Mouse (Mus musculus): ENCODE measurements around the gene Mrpl49. TPM values are rescaled to one million over a fixed set of nuclear protein-coding genes. Genes with fewer than 3 reads are reported as not detected.

Gene Mrpl49
- polyA plus RNA-seq, 1 experiment from 2014 or later = 58.5 TPM

GRCm38 (mm10) chr19:6030520-6031280 is 26.9 kb downstream of the Mrpl49 start:
- Histone ChIP-seq H3K9ac (ENCODE audit: low read depth, low read length) (no peak overlapping the region), H3K4me1 (ENCODE audit: control insufficient read depth, insufficient read depth, low read length) (no peaks in the 10 kb centered on the region), H3K27ac (ENCODE audit: low read length) (no peak overlapping the region), H3K9me3 (replicated peaks; ENCODE audit: control insufficient read depth, low read length, poor library complexity, severe bottlenecking) (no peaks in the 10 kb centered on the region), H3K4me3 (ENCODE audit: low read depth, low read length) (no peak overlapping the region), H3K4me2 (ENCODE audit: low read length) (no peak overlapping the region), H3K36me3 (ENCODE audit: control insufficient read depth, insufficient read depth, low read length) (no peaks in the 10 kb centered on the region), H3K27me3 (ENCODE audit: control insufficient read depth, insufficient read depth, low read depth, low read length) (no peaks in the 10 kb centered on the region)
- WGBS = 79% methylated on average over 14 of the region's 14 CpGs
- no peak for ATAC-seq

GRCm38 (mm10) chr19:6029426-6029825 is 28.2 kb downstream of the Mrpl49 start:
- H3K36me3 ChIP-seq (ENCODE audit: control insufficient read depth, insufficient read depth, low read length) = no peaks in the 10 kb centered on the region
- H3K9me3 ChIP-seq (replicated peaks; ENCODE audit: control insufficient read depth, low read length, poor library complexity, severe bottlenecking) = no peaks in the 10 kb centered on the region
- ATAC-seq = no peak
- no peak overlapping the region for H3K4me2 ChIP-seq (ENCODE audit: low read length)
- no peaks in the 10 kb centered on the region for H3K4me1 ChIP-seq (ENCODE audit: control insufficient read depth, insufficient read depth, low read length)
- H3K27ac ChIP-seq (ENCODE audit: low read length) = no peak overlapping the region
- no peak overlapping the region for H3K4me3 ChIP-seq (ENCODE audit: low read depth, low read length)
- 83% methylated on average over 9 of the region's 9 CpGs for WGBS
- H3K27me3 ChIP-seq (ENCODE audit: control insufficient read depth, insufficient read depth, low read depth, low read length) = no peaks in the 10 kb centered on the region
- no peak overlapping the region for H3K9ac ChIP-seq (ENCODE audit: low read depth, low read length)

- no peaks in the 10 kb centered on the region for H3K9me3 ChIP-seq (replicated peaks; ENCODE audit: control insufficient read depth, low read length, poor library complexity, severe bottlenecking)
- no peak for ATAC-seq
- no peaks in the 10 kb centered on the region for H3K4me1 ChIP-seq (ENCODE audit: control insufficient read depth, insufficient read depth, low read length)
- H3K9ac ChIP-seq (ENCODE audit: low read depth, low read length) = no peak overlapping the region
- no peak overlapping the region for H3K27ac ChIP-seq (ENCODE audit: low read length)
- no peak overlapping the region for H3K4me2 ChIP-seq (ENCODE audit: low read length)
- H3K4me3 ChIP-seq (ENCODE audit: low read depth, low read length) = no peak overlapping the region
- 89% methylated on average over 6 of the region's 6 CpGs for WGBS
- H3K36me3 ChIP-seq (ENCODE audit: control insufficient read depth, insufficient read depth, low read length) = no peaks in the 10 kb centered on the region
- H3K27me3 ChIP-seq (ENCODE audit: control insufficient read depth, insufficient read depth, low read depth, low read length) = no peaks in the 10 kb centered on the region
Observed at GRCm38 (mm10) chr19:6028991-6029390, 28.6 kb downstream of the Mrpl49 start.

- WGBS = 85% methylated on average over 7 of the region's 7 CpGs
- no peak overlapping the region for H3K4me2 ChIP-seq (ENCODE audit: low read length)
- ATAC-seq = no peak
- H3K27ac ChIP-seq (ENCODE audit: low read length) = no peak overlapping the region
- H3K9me3 ChIP-seq (replicated peaks; ENCODE audit: control insufficient read depth, low read length, poor library complexity, severe bottlenecking) = no peaks in the 10 kb centered on the region
- H3K27me3 ChIP-seq (ENCODE audit: control insufficient read depth, insufficient read depth, low read depth, low read length) = no peaks in the 10 kb centered on the region
- no peaks in the 10 kb centered on the region for H3K4me1 ChIP-seq (ENCODE audit: control insufficient read depth, insufficient read depth, low read length)
- no peaks in the 10 kb centered on the region for H3K36me3 ChIP-seq (ENCODE audit: control insufficient read depth, insufficient read depth, low read length)
- no peak overlapping the region for H3K4me3 ChIP-seq (ENCODE audit: low read depth, low read length)
- no peak overlapping the region for H3K9ac ChIP-seq (ENCODE audit: low read depth, low read length)
Observed at GRCm38 (mm10) chr19:6023930-6024329, 33.7 kb downstream of the Mrpl49 start.

GRCm38 (mm10) chr19:6023059-6023458 is 34.5 kb downstream of the Mrpl49 start:
- Histone ChIP-seq H3K9me3 (replicated peaks; ENCODE audit: control insufficient read depth, low read length, poor library complexity, severe bottlenecking) (no peaks in the 10 kb centered on the region), H3K36me3 (ENCODE audit: control insufficient read depth, insufficient read depth, low read length) (no peaks in the 10 kb centered on the region), H3K27me3 (ENCODE audit: control insufficient read depth, insufficient read depth, low read depth, low read length) (no peaks in the 10 kb centered on the region), H3K27ac (ENCODE audit: low read length) (no peak overlapping the region), H3K9ac (ENCODE audit: low read depth, low read length) (no peak overlapping the region), H3K4me3 (ENCODE audit: low read depth, low read length) (no peak overlapping the region), H3K4me1 (ENCODE audit: control insufficient read depth, insufficient read depth, low read length) (no peaks in the 10 kb centered on the region), H3K4me2 (ENCODE audit: low read length) (no peak overlapping the region)
- 73% methylated on average over 8 of the region's 8 CpGs for WGBS
- ATAC-seq = no peak

- Histone ChIP-seq H3K9me3 (replicated peaks; ENCODE audit: control insufficient read depth, low read length, poor library complexity, severe bottlenecking) (no peaks in the 10 kb centered on the region), H3K4me2 (ENCODE audit: low read length) (no peak overlapping the region), H3K27ac (ENCODE audit: low read length) (no peak overlapping the region), H3K9ac (ENCODE audit: low read depth, low read length) (no peak overlapping the region), H3K36me3 (ENCODE audit: control insufficient read depth, insufficient read depth, low read length) (no peaks in the 10 kb centered on the region), H3K27me3 (ENCODE audit: control insufficient read depth, insufficient read depth, low read depth, low read length) (peaks cover 8% of the 10 kb centered on the region; the same call in 1 of the 2 replicates), H3K4me3 (ENCODE audit: low read depth, low read length) (no peak overlapping the region), H3K4me1 (ENCODE audit: control insufficient read depth, insufficient read depth, low read length) (no peaks in the 10 kb centered on the region; the same call in 1 of the 2 replicates)
- ATAC-seq = no peak
- WGBS = 52% methylated on average over 3 of the region's 3 CpGs
Observed at GRCm38 (mm10) chr19:6020276-6020675, 37.3 kb downstream of the Mrpl49 start.

GRCm38 (mm10) chr19:6018142-6019089 is 39.2 kb downstream of the Mrpl49 start:
- Histone ChIP-seq H3K27me3 (ENCODE audit: control insufficient read depth, insufficient read depth, low read depth, low read length) (peaks cover 8% of the 10 kb centered on the region; the same call in 1 of the 2 replicates), H3K4me3 (ENCODE audit: low read depth, low read length) (no peak overlapping the region), H3K4me2 (ENCODE audit: low read length) (no peak overlapping the region), H3K36me3 (ENCODE audit: control insufficient read depth, insufficient read depth, low read length) (no peaks in the 10 kb centered on the region), H3K4me1 (ENCODE audit: control insufficient read depth, insufficient read depth, low read length) (peaks cover 3% of the 10 kb centered on the region; the same call in 1 of the 2 replicates), H3K9ac (ENCODE audit: low read depth, low read length) (no peak overlapping the region), H3K27ac (ENCODE audit: low read length) (no peak overlapping the region), H3K9me3 (replicated peaks; ENCODE audit: control insufficient read depth, low read length, poor library complexity, severe bottlenecking) (no peaks in the 10 kb centered on the region)
- 32% methylated on average over 15 of the region's 15 CpGs for WGBS
- ATAC-seq = no peak

GRCm38 (mm10) chr19:6016532-6016931 is 41.1 kb downstream of the Mrpl49 start:
- no peak overlapping the region for H3K4me3 ChIP-seq (ENCODE audit: low read depth, low read length)
- H3K27ac ChIP-seq (ENCODE audit: low read length) = no peak overlapping the region
- H3K9me3 ChIP-seq (replicated peaks; ENCODE audit: control insufficient read depth, low read length, poor library complexity, severe bottlenecking) = no peaks in the 10 kb centered on the region
- no peaks in the 10 kb centered on the region for H3K36me3 ChIP-seq (ENCODE audit: control insufficient read depth, insufficient read depth, low read length)
- peaks cover 3% of the 10 kb centered on the region; the same call in 1 of the 2 replicates for H3K4me1 ChIP-seq (ENCODE audit: control insufficient read depth, insufficient read depth, low read length)
- 37% methylated on average over 7 of the region's 7 CpGs for WGBS
- H3K4me2 ChIP-seq (ENCODE audit: low read length) = peak overlapping the region; percentile 94
- ATAC-seq = no peak
- H3K27me3 ChIP-seq (ENCODE audit: control insufficient read depth, insufficient read depth, low read depth, low read length) = peaks cover 8% of the 10 kb centered on the region; the same call in 1 of the 2 replicates
- H3K9ac ChIP-seq (ENCODE audit: low read depth, low read length) = no peak overlapping the region

Data from midbrain, embryonic 16.5 days (tissue).